Mouse (Mus musculus): ENCODE results near the gene C330007P06Rik. TPM values are rescaled to one million over a fixed set of nuclear protein-coding genes. Genes with fewer than 3 reads are reported as not detected.

C330007P06Rik gene
- polyA plus RNA-seq, 1 experiment from 2014 or later = 23.9 TPM

Other genes starting within 250 kb of the C330007P06Rik start
- gene Akap17b, start 228.7 kb downstream of the C330007P06Rik start, polyA plus RNA-seq (2014; fragmentation: Nextera tagmentation; extraction: Ambion mirVana) = 3.6 and 4.1 TPM in 2 replicates
- 0.40 and 0.51 TPM in 2 replicates for gene Slc25a43, start 130.5 kb downstream of the C330007P06Rik start, polyA plus RNA-seq (2014; fragmentation: Nextera tagmentation; extraction: Ambion mirVana)
- gene Slc25a5, start 78.5 kb downstream of the C330007P06Rik start, polyA plus RNA-seq (2014; fragmentation: Nextera tagmentation; extraction: Ambion mirVana) = 589 and 711 TPM in 2 replicates
- 130 and 144 TPM in 2 replicates for gene Ube2a, start 211 bp downstream of the C330007P06Rik start, polyA plus RNA-seq (2014; fragmentation: Nextera tagmentation; extraction: Ambion mirVana)
- gene Nkrf, start 28.8 kb upstream of the C330007P06Rik start, polyA plus RNA-seq (2014; fragmentation: Nextera tagmentation; extraction: Ambion mirVana) = 13.1 and 16.3 TPM in 2 replicates
- gene Sept6, start 117.7 kb upstream of the C330007P06Rik start, polyA plus RNA-seq (2014; fragmentation: Nextera tagmentation; extraction: Ambion mirVana) = 49.3 and 60.5 TPM in 2 replicates
- gene Sowahd, start 174.7 kb upstream of the C330007P06Rik start, polyA plus RNA-seq (2014; fragmentation: Nextera tagmentation; extraction: Ambion mirVana) = not detected in 2 replicates
- 316 and 433 TPM in 2 replicates for gene Rpl39, start 211.3 kb upstream of the C330007P06Rik start, polyA plus RNA-seq (2014; fragmentation: Nextera tagmentation; extraction: Ambion mirVana)
- 20.2 and 20.7 TPM in 2 replicates for gene Upf3b, start 236.2 kb upstream of the C330007P06Rik start, polyA plus RNA-seq (2014; fragmentation: Nextera tagmentation; extraction: Ambion mirVana)

Data from forebrain, embryonic 14.5 days (tissue).